Mouse (Mus musculus) adrenal gland, adult 2 months (tissue): ENCODE measurements around the gene Hes7. TPM values are rescaled to one million over a fixed set of nuclear protein-coding genes. Genes with fewer than 3 reads are reported as not detected.
"Not testable (repeated sequence)": the region's sequence is repeated elsewhere in the genome, so short reads cannot be mapped to it uniquely, and the experiment has no call there.

Experiments used
- DNase-seq: peaks from one replicate; pipeline ENCODE4 v3.0.0; 2021
- polyA plus RNA-seq: library from polyadenylated mRNA; depleted of rRNA; stranded (reverse); fragments of >200 nt; gene quantifications from 2 replicates; pipeline ENCODE4 v1.2.3, GENCODE M21; 2012
- total RNA-seq, 2 experiments: library from RNA; stranded (reverse); gene quantifications; 2 replicates each; pipeline ENCODE4 v1.2.3; 2021

Hes7 gene
- total and polyA plus RNA-seq, 3 experiments, result 1.3 TPM; not detected in 2

DNA sequence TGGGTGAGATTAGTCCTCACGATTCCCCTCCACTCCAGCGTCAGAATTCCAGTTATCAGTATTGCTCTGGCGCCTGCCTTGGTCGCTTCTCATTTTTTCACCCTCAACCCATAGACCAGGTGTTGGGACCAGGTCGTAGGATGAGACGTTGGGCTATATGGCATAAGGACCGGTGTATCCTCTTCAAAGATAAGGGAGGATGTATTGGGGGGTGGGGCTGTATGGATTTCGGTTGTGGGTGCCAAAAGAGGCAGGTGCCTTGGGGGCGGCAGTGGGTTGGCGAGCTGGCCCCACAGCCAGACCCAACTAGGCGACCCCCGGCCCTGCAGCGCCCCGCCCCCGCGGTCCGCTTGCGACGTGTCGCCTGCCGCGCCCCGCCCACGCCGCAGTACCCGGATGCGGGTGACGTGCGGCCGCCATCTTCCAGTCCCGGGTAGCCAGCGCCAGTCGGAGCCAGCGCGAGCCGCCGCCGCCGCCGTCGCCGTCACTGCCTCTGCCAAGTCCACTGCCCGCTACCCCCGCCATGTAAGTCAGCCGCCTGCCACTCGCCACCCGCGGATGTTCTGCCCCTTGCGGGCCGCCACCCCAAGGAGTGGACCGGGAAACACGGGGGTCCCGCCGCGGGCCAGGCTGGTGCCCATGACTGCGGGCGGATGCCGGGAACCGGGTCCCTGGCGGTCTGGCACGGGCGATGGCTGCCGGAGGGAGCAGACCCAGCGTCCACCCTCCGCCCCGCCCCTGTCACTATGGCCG is 31.9 kb upstream of the Hes7 start, which contains the start of gene Vamp2:
Gene Vamp2 (plus strand): TSS at position 388 of the 753 bp plus-strand sequence.
- peak; percentile 93 for DNase-seq

DNA sequence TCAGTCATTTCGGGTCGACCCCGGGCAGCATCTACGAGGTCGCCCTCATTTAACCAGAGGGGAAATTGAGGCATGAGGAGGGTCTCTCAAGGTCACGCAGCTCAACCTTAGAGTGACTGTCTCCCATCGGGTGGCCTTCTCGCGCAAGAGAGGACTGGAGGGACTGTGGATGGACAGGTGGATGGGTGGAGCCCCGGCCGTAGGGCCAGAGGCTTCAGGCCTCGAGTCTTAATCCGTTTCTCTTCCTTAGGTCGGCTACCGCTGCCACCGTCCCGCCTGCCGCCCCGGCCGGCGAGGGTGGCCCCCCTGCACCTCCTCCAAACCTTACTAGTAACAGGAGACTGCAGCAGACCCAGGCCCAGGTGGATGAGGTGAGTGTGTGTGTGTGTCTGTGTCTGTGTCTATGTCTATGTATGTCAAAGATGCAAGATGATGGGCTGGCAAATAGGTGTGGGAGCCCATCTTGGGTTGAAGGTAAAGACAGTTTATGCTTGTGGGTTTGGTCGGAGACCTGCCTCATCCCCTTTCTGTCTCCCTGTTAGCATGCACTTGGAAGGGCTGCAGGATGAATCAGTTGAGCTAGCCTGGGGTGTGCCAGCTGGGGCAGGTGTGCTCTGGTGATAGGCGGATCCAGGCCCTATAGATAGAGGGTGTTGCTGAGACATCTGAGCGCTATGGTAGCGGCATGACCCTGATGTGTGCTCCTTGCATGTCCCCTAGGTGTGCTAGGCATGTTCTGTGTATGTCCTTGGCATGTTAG is 31.2 kb upstream of the Hes7 start:
- DNase-seq, result peak; percentile 63

DNA sequence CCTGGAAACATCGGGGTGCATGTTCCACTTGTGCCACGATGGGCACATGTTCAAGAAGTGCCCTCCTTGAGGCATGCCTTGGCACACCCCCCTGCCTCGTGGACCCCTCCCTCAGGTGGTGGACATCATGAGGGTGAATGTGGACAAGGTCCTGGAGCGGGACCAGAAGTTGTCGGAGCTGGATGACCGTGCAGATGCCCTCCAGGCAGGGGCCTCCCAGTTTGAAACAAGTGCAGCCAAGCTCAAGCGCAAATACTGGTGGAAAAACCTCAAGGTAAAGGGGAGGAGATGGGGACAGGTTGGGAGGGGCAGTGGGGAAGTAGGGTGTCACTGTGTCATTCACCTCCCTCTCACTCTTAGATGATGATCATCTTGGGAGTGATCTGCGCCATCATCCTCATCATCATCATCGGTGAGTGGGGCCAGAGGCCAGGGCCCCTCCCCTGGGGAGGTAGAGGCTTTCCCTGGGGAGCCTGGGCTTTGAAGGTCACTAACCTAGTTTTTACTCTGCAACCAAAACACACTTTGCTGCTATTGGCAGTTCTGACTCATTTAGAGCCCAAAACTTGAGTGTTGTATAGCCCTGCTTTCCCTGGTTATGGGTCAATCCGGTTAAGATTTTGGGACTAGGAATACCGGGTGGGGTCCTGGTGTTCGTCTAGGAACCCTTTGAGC is 30.5 kb upstream of the Hes7 start:
- peak; percentile 69 for DNase-seq

DNA sequence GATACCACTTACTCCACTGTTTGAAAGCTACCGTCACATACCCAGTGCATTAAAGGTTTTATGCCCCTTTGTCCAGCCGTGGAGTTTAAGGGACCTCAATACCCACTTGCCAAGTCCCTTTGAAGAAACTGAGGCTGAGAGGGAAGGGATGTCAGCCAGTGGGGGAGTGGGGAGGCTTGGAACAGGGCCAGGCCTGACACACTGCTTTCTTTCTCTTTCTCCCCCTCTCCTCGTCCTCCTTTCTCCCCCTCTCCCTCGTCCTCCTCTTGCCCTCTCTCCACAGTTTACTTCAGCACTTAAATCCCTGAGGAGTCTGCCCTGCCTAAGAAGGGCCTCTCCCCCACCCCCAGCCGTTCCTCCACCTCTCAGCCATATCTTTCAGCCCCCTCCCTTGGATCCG is 29.8 kb upstream of the Hes7 start:
- peak; percentile 6 for DNase-seq

DNA sequence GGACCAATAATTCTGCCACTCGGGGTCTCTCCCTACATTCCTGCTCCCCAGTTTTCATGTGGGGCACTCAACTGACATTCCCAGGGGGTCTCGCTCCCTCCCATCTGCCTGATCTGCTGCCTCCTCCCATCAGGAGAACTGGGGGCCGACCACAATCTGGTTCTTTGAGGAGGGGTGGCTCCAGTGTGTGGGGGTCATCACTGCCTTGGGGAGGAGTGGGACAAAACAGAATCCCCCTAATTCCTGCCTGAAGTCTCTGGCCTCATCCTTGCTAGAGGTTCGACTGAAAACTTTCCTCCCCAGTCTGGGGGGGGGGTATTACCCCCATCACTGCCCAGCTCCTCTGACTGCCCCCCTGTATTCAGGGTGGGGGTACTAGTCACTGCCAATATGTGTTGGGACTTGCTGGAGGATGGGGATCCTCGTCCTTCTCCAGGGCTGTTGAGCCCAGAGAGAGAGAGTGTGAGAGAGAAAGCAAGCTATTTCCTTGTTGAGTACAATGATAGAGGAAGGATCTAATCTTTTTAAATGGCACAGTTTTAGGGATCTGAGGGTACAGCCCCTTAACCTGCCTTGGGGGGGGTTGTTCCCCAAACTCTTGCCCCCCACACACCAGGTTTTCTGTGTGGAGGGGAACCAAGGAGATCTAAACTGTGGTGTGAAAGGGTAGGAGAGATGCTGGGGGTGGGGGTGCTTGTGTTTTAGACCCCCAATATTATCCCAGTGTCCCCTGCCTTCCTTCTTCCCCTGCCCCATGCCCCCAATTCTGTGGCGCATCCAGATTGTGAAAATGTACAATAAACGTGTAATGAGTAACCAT is 28.4 kb upstream of the Hes7 start:
- DNase-seq, result no peak

DNA sequence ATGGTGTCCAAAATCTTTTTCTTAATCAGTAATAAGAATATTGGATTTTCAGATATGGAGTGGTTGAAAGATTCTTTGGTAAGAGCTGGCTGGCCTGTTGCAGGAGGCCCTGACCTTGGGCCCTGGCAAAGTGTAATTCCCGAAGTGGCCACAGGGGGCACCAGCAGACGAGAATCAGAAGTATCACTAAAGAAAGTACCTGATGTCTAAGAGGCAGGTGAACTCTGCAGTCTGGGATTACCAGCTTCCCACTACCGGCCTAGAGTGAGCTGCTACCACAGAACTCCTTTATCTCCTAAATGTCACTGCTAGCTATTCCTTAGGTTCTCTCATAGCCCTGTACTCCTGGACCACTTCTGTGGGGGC is 27.8 kb upstream of the Hes7 start:
- peak; percentile 89 for DNase-seq

DNA sequence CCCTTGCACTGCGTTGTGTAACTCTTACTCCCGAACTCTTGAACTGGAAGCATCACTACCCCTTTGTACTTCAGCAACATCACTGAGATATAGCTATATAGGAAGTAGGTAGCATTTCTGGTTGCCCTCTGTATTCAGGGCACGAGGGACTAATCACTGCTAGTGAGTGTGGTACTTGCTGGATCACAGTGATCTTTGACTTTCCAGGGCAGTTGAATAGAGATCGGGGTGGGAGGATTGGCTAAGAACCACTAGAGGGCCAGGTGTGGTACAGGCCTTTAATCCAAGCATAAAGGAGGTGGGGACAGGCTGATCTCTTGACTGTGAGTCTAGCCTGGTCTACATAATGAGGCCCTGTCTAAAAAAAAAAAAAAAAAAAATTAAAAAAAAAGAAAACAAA is 27.3 kb upstream of the Hes7 start:
- no peak for DNase-seq

DNA sequence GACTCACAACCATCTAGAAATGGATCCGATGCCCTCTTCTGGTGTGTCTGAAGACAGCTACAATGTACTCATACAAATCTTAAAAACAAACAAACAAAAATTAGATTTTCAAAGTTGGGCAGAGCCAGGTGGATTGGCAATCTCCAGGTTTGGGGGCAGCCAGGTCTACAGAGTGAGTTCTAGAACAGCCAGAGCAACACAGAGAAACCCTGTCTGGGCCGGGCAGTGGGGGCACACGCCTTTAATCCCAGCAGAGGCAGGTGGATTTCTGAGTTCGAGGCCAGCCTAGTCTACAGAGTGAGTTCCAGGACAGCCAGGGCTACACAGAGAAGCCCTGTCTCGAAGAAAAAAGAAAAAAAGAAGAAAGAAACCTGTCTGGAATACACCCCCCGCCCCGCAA is 26.3 kb upstream of the Hes7 start:
- DNase-seq, result not testable (repeated sequence)

DNA sequence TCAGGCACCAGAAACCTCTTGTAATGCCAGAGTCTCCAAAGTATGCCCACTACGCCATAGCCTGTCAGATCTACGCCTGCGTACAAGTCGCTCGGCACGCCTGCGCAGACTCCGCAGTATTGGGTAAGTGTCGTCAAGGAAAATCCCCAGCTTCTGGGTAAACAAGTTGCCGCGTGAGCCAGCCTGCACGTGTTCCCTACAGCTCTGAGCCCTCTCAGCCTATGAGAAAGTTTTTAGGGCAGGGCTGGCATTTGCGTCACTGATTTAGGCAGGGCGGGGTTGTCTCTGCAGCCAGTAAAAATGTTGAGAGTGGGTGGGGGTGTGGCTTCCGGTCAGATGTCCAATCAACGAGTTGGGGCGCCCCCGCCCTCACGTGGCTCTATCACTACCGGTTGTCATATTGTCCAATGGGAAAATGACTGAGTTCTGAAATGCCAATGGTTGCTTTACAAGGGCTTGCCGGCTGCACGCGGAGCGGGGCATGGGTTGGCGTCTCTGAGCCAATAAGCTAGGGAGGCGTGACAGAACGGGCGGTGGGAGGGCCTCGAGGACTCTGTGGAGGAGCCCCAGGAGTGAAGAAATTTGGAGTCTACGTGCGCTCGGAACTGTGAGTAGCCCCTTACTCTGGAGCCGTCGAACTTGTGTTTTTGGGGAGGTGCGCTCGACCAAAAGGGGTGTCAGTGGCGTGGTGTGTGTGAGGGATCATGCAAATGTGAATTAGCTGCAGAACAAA is 25.3 kb upstream of the Hes7 start, which contains the start of gene Per1:
Gene Per1 (plus strand): TSS at position 521 of the 733 bp plus-strand sequence.
- DNase-seq, result peak; percentile 99

DNA sequence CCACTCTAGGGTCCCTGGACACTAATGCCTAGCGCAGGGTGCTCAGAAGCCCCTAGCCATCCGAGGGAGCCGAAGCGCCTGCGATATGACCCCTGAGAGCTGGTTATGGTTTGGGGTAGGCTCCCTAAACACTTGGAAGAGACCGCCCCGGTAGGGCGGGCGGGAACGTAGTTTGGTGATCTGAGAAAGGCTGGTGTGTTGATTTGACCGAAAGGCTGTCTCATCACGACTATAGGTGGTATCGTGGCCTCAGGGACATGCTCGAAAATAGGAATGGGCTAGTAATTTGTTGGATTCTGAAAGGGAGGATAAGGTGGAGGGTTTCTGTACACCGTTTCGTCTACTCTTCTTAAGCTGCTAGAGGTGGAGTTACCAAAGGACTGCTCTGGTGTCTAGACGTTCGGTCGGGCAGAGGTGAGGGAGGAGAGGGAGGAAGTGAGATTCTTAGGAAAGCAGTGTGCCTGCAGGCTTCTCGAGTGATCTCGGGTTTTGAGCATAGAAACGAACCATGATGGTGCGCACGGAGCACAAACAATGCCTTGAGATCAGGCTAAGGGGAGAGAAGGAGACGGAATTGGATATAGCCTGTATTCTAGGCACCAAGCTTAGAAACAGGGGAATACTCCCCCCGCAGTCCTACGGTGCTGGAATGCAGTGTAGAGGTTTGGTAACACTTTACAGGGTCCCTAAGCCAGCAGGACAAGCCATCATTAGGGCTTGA is 24.5 kb upstream of the Hes7 start:
- DNase-seq, result no peak

DNA sequence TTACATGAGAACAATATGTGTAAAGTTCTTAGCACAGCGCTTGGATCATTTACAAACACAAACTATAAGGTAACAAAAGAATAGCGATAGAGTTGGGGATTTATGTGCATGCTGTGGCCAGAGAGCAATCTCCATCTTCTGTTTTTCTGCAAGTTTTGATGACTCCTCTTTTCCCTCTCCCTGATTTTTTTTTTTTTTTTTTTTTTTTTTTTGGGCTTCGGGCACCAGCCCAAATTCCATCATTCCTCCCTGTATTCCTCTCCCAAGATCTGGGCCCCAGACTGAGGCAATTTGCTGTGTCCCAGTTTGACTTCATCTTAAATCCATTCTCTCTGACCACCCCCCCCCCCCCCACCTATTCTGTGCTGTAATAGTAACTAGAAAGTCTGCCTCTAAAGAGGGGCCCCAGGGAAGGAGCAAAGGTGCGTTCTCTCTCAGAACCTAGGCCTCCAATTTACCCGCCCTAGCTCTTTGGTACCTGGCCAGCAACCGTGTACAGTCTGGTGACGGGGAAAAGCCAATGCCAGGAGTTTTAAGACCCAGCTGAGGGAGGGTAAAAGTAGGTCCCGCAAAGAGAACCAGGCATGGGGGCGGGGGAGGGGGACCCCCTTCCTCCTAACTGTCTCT is 23.7 kb upstream of the Hes7 start:
- no peak for DNase-seq

DNA sequence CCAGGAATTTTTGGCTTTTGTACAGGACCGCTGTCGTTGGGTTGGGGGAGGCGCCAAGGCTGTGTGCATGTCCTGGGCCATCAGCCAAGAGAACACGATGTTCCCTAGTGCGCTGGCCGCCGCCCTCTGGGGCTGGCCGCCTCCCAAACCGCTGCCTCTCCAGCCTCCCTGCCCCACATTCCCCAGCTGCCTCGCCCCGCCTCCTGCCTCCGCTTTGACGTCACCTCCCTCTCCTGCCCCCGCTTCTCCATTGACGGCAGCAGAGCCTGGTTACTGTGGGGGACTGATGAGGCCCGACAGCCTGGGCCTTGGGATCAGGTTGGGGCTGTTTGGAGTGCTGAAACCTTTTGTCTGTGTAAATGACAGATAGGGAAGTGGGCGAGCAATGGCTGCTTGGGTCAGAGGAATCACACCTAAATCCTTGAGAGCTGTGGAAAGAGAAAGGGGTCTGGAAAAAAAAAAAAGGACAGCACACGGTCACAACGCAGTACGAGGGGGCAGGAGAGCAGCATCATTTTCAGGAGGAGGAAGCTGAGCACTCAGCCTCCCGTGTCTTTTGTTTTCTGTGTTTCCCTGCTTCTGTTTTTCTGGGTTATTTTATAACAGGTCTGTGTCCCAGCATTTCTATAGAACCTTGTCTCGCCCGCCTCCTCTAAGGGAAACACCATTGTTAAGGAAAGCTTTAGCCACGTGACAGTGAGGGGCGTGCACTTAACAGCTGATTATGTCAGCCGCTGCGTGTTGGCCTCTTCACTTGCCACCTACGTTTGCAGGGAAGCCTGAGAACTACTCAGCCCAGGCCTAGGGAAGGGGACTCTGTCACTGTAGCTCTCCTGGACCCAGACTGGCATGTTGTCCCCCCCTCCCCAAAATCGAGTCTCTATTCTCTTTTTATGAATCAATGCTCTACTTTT is 23.0 kb upstream of the Hes7 start:
- peak; percentile 100 for DNase-seq

DNA sequence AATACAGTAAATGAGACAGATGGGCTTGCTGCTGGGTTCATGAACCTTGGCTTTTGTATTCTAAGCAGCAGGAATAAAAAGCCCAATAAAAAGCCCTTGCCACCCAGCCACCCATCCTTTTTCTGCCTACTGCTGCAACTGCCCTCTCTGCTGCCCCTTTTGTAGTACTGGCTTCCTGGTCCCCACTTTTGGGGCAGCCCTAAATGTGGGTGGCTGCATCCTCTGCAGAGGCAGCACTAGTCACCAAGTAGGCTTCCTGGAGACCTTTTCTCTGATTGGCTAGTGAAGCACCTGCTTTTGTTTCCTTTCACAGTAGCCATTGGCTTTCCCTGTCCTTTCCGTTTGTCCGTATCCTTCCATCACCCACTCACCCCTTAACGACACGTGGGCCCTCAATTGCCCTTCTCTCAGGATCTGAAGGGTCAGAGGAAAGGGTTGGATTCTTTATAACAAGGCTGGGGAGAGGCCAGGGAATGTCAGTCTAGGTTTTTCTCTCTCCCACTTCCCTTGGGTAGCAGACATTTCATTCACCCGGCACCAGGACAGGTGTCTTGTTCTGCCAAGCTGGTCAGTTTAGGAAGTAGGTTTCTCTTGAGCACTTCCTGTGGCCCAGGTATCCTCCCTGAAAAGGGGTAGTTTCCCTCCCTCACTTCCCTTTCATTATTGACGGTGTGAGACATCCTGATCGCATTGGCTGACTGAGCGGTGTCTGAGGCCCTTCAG is 22.0 kb upstream of the Hes7 start:
- DNase-seq, result no peak

DNA sequence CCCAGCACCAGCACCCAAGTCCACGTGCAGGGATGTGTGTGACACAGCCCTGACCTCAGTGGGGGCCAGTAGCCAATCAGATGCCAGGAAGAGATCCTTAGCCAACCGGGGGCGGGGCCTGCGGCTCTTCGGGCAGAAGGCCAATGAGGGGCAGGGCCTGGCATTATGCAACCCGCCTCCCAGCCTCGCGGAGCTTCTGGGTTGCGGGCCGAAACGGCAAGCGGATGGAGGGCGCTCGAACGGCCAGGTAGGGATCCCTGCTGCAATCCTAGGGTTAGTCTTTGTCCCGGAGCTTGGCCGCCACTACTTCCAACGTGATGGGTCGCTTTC is 21.5 kb upstream of the Hes7 start:
- peak; percentile 99 for DNase-seq

DNA sequence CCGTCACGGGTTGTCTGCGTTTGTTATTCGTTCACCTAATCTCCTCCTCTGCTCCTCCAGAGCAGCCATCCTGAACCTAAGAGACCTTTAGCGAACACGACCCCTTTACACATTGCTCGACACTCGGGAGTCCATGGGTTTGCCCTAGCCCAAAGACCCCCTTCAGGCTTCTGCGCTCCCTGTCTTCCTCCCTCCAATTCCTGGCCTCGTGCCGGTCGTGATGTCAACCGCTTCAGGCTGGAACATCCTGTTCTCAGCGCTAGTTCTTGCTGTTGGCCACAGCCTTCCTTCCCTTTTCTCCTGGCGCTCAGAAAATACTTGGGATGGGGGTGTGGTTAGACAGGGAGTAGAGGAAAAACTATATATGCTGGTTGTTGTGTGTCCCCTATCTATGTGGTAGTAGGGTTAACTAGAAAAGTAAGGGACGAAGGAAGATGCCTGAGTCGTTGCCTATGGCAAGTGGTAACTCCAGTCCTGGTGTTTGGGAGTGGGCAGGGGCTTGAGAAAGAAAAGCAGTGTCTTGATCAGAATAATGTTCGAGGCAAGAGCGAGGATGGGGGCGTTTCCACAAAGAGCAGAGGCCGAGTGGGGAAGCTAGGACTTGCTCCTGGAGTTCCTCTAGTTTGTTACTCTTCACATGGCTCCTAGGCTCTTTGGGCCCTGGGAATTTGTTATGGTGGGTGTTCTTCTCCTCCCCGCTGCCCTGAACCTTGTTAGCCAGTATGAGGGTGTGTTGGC is 20.9 kb upstream of the Hes7 start:
- peak; percentile 78 for DNase-seq

DNA sequence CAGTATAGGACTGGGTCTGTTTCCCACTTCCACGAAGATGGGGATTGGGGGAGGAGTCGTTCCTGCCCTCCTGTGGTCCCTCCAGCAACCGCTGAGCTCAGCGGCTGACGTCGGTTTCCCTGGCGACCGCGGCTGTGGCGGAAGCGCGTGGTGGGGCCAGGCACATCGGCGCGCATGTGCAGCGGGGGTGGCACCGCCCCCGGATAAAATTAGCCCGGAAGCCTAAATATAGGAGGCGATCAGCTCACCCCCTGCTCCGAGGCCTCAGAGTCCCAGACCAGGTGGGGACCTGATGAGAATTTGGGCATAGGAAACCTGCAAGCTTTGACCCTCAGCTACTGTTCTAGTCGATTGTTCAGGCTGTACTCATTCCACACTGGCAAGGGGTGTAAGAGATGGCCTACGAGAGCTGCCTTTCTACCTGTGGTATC is 20.3 kb upstream of the Hes7 start:
- peak; percentile 98 for DNase-seq

DNA sequence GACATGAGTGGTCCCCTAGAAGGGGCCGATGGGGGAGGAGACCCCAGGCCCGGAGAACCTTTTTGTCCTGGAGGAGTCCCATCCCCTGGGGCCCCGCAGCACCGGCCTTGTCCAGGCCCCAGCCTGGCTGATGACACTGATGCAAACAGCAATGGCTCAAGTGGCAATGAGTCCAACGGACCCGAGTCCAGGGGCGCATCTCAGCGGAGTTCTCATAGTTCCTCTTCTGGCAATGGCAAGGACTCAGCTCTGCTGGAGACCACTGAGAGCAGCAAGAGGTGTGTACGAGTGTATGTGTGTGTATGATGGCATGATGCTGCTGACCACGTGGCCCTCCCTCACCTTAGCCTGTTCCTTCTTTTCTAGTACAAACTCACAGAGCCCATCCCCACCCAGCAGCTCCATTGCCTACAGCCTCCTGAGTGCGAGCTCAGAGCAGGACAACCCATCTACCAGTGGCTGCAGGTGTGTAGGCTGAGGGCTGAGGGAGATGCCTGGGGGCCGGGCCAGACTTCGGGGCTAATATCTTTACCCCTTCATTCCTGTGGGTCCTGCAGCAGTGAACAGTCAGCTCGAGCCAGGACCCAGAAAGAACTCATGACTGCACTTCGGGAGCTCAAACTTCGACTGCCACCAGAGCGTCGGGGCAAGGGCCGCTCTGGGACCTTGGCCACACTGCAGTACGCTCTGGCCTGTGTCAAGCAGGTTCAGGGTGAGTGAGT is 19.4 kb upstream of the Hes7 start:
- DNase-seq, result peak; percentile 13
